Mouse (Mus musculus): ENCODE measurements around the gene Calcr.
A peak's percentile ranks its signal among the peaks of the same experiment; 100 is the strongest.
"Not testable (repeated sequence)": the region's sequence is repeated elsewhere in the genome, so short reads cannot be mapped to it uniquely, and the experiment has no call there.

The Calcr gene

DNA sequence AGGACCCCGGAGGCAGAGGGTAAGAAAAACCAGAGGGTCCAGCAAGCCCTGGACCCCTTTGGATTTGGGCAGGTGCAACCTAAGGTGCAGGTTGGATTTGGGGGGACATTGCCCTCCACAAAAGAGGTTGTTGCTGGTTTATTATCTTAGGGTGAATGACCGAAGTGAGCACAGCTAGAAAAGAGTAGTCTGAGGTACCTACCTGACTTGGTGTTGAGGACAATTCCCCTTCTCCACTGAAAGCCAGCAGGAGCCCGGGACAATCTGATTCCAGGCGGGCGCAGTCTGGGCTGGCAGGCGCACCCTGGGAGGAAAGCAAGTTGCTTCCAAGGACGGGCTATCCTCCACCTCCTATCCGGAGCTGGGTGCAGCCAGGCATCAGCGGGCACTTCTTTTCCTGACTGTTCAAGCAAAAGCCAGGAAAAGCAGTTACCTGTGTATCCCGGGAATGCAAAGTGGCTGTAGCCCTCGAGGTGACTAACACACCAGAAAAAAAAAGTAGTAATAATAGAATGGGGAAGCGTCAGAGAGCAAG lies at the start of gene Calcr:
TSS of gene Calcr (minus strand) at position 485 of the 535 bp plus-strand sequence.
- DNase-seq (ENCODE audit: low read depth, low spot score), result no peak

GRCm38 (mm10) chr6:3767485-3767884 lies 3.0 kb upstream of the Calcr start:
- no peak for DNase-seq (ENCODE audit: low read depth, low spot score)

DNA sequence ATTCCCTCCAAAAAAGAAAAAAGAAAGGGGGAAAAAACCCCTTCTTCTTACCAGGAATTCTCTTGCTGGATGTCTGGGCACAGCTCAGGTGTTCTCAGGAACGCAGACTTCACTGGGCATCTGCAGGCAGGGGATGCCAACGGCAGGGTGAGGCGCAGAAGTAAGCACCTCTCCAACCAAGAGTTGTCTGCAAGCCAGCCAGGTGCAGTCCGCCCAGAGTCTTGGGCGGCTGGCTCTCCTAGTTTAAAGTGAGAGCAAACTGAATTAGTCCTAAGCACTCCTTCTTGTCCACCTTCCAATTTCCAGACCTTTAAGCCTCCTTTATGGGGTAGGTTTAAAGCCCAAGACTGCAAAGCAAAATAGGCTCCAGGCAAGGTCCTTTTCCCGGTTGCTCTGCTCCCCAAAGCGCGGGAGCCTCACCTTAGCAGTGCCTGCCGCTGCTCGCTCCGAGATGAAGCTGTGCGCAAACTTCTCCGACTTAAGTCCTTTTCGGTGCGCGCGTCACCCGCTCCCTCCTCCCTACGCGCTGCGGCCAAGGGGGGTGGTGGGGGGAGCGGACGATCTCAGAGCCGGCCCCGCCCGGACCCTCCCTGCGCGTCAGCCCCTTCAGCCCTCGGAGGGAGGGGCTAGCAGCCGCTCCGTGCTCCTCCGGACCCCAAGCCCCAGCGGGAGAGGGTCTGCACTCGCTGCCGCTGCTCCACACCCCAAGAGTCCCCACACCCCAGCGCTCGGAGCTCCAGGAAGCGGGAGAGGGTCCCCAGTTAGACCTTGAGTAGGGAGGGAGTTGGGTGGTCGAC lies 1.1 kb downstream of the Calcr start:
- DNase-seq (ENCODE audit: low read depth, low spot score), result no peak

GRCm38 (mm10) chr6:3751576-3751975 lies 12.9 kb downstream of the Calcr start:
- no peak for DNase-seq (ENCODE audit: low read depth, low spot score)

DNA sequence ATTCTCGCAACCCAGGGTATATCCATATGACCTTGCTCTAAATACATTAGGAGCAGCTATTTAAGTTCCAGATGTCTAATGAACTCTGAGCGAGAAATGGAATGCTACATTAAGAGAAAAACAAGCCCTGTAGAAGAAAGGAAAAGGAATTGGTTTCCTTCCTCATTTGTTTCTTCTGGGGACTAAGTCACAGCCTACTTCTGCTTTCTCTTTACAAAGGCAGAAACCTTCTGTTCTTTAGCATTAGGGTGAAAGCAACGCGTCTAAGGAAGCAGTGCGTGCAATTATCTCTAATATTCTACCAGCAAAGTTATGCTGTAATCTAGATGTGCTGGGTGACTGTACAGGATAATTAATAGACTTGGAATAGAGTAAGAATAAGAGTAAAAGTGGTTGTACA lies 14.9 kb downstream of the Calcr start:
- no peak for DNase-seq (ENCODE audit: low read depth, low spot score)

GRCm38 (mm10) chr6:3745546-3745945 lies 19.0 kb downstream of the Calcr start:
- peak; percentile 59 for DNase-seq (ENCODE audit: low read depth, low spot score)

DNA sequence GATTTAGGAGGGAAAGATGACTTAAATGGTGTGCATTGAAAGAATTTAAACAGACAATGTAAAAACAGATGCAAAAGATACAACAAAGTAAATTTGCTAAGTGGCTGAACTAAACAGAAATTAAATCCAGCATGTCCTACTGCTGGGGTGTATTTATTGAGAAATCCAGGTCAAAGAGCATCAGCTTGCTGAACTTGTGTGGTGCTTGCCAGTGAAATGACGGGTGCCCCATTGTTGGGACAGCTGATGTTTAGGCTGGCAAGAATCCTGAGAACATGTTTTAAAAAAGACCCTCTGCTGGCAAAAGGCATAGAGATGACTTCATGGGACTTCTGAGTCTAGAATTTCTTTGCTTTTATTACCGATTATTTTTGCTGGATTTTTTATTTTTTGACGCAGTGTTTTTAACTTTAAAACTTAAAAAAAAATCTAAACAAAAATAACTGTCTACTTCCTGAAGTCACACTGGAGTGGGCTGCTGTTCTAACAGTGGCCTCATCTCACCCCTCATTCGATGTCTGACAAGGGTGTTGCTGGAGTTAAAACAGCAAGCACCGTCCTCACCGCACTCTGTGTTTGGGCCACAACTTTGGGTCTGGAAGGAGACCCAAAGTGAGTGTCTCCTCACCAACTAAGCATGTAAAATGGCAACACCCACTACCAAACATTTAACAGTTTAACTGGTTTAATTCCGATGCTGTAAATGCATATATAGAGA lies 22.4 kb downstream of the Calcr start:
- DNase-seq (ENCODE audit: low read depth, low spot score), result no peak

DNA sequence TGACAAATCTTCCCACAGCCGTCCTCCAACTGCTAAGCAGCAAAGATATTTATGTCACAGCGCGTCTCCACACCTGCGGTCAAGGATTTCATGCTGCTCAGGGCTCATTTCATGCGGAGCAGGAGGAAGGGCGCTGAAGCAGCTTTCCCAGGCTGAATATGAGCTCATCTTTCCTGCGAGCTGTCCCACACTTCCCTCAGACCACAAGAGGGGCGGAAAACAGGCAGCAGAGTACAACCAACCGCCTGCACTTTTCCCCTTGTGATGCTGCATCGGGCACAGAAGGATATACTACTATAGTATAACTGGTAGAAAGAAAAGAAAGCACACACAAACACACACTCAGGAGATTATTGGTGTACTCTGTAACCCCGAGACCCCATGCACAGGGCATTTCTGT lies 23.2 kb downstream of the Calcr start:
- DNase-seq (ENCODE audit: low read depth, low spot score), result no peak

- DNase-seq (ENCODE audit: low read depth, low spot score), result no peak
Observed at GRCm38 (mm10) chr6:3730246-3730867, 34.2 kb downstream of the Calcr start.

DNA sequence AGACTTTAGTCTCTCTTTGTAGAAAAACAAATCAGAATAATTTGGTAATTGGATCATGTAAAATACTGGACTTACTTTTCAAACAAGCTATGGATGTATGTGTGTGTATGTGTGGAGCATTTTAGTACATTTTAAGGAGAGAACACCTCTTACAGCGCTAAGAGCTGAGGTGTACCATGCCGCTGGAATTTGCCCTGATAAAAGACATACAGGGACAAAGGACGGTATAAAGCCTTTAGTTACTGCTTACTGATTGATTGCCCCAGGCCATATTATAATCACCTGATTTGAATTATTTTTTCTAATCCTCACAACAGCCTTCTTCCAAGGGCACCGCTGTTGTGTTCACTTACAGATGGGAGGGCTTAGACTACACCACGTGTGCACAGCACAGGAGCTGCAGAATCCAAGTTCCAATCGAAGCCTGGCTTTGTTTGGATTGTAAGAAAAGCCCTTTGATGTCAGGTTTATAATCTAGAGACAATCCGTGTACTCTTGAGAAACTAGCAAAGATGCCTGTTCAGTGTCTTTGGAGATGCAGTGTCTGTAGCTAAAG lies 76.3 kb downstream of the Calcr start:
- DNase-seq (ENCODE audit: low read depth, low spot score), result no peak

DNA sequence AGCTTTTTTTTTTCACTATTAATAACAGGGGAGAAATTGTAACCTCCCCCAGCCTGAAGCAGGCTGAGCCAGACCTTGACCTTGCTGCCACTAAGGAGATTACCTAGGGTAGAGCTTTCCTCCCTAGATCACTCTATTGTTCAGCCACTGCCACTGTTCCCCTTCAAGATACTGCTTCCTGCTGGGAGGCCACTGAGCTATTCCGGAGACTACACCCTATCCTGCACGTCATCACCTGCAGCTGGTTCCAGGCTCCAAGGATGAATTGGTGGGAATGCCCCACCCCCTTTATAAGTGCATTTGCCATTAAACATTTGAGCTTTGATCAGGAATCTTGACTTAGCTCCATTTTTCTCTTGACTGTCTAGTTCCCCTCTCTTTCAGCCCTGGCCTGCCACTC lies 86.2 kb downstream of the Calcr start:
- DNase-seq (ENCODE audit: low read depth, low spot score), result not testable (repeated sequence)

DNA sequence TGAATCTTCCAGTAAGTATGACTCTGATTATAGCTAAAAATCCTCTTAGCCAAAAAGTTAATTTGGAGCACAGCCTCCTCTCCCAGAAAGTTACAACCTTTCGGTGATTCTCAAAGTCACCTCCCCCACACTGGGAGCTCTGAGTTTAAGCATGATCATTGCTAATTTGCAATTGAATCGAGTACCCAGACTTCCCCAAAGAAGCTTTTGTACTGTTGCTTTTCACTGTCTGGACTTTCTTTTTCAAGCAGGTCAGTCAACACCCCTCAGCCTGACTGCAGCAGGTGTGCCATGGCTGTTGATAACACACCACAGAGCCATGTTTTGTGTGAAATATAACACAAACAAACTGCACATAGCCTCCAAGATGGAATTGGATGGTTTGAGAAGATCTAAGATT lies 86.7 kb downstream of the Calcr start:
- no peak for DNase-seq (ENCODE audit: low read depth, low spot score)

DNA sequence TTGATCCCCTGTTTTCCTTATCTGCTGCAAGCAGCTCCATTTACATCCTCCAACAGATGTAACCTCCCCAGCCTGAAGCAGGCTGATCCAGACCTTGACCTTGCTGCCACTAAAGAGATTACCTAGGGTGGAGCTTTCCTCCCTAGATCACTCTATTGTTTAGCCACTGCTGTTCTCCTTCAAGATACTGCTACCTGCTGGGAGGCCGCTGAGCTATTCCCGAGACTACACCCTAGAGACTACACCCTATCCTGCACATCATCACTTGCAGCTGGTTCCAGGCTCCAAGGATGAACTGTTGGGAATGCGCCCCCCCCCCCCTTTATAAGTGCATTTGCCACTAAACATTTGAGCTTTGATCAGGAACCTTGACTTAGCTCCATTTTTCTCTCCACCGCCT lies 92.6 kb downstream of the Calcr start:
- DNase-seq (ENCODE audit: low read depth, low spot score), result not testable (repeated sequence)

DNA sequence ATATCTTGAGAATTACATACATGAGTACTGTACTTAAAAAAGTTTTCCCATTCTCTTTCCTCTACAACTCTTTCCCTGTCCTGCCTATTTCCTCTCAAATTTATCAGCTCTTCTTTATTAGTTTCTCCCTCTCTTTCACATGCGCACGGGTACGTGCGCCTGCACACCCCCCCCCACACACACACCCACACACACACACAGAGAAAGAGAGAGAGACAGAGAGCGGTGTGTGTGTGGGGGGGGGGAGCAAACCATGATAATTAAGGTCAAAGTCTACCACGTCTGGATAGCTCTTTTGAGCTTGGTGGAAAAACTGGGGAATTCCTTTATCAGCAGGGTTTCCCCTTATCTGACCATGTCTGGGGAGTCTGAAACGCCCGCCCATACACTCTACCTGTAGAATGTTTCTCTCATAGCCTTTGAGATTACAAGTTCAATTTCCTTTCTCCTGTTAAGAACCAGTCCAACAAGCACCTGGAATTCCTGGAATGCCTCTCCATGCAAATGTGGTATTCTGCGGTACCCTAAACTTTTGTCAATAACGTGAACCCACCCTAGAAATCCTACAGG lies 100.3 kb downstream of the Calcr start:
- no peak for DNase-seq (ENCODE audit: low read depth, low spot score)

- peak; percentile 6 for DNase-seq (ENCODE audit: low read depth, low spot score)
Observed at GRCm38 (mm10) chr6:3658405-3658804, 106.1 kb downstream of the Calcr start.

All from 3T3-L1 (cell line).